Mouse (Mus musculus) neural tube, embryonic 11.5 days (tissue): ENCODE measurements around the gene Gsk3a. TPM values are rescaled to one million over a fixed set of nuclear protein-coding genes. Genes with fewer than 3 reads are reported as not detected.

Experiments used
- ATAC-seq: fragments of 200-750 bp; cut with Nextera tagmentation; 2 replicates; pipeline ENCODE4 v1.8.0; 2017; ENCODE audit warnings: moderate number of reproducible peaks, mild to moderate bottlenecking, moderate TSS enrichment, moderate library complexity; ENCODE audit not compliant: insufficient read depth, low FRiP score, low TSS enrichment
- DNase-seq: peaks from one replicate; pipeline ENCODE4 v3.0.0-alpha.2; 2015; ENCODE audit warnings: low spot score
- H3K27ac ChIP-seq: fragments of 300-500 bp; sonication (generic); 2 replicates; pipeline ENCODE4 v1.5.1; 2014; ENCODE audit warnings: low read depth, mild to moderate bottlenecking, low read length
- H3K27me3 ChIP-seq: fragments of 300-500 bp; sonication (generic); 2 replicates; pipeline ENCODE4 v1.6.1; 2014; ENCODE audit warnings: mild to moderate bottlenecking, low read length, mixed read lengths; ENCODE audit not compliant: control insufficient read depth, insufficient read depth
- H3K36me3 ChIP-seq: fragments of 300-500 bp; sonication (generic); 2 replicates; pipeline ENCODE4 v1.6.1; 2014; ENCODE audit warnings: mild to moderate bottlenecking, low read length, moderate library complexity, mixed read lengths; ENCODE audit not compliant: control insufficient read depth, insufficient read depth
- H3K4me1 ChIP-seq: fragments of 300-500 bp; sonication (generic); 2 replicates; pipeline ENCODE4 v1.6.1; 2014; ENCODE audit warnings: low read length, mixed read lengths; ENCODE audit not compliant: control insufficient read depth, insufficient read depth
- H3K4me2 ChIP-seq: fragments of 300-500 bp; sonication (generic); 2 replicates; pipeline ENCODE4 v1.6.1; 2014; ENCODE audit warnings: low read depth, mild to moderate bottlenecking, moderate library complexity
- H3K4me3 ChIP-seq: fragments of 300-500 bp; sonication (generic); 2 replicates; pipeline ENCODE4 v1.5.1; 2014; ENCODE audit warnings: low read depth, low read length
- H3K9ac ChIP-seq: fragments of 300-500 bp; sonication (generic); 2 replicates; pipeline ENCODE4 v1.6.1; 2014; ENCODE audit warnings: mild to moderate bottlenecking, low read length
- H3K9me3 ChIP-seq: fragments of 300-500 bp; sonication (generic); 2 replicates; pipeline ENCODE4 v1.6.1; 2016; ENCODE audit warnings: low read length; ENCODE audit not compliant: control insufficient read depth
- WGBS: fragments of 180-500 bp; shearing (Covaris S2); extraction: QIAGEN DNeasy Blood & Tissue Kit; methylation state at CpG from one replicate; pipeline ENCODE4 v1.1.7; 2014; 5-methylcytosine and 5-hydroxymethylcytosine counted together
- polyA plus RNA-seq: library from polyadenylated mRNA; unstranded; fragments of >200 nt; fragmentation: Nextera tagmentation; extraction: Ambion mirVana; gene quantifications from 2 replicates; pipeline ENCODE4 v1.2.1, GENCODE M21; 2014

Gsk3a gene
- polyA plus RNA-seq, 1 experiment from 2014 or later: 19.7 TPM

DNA sequence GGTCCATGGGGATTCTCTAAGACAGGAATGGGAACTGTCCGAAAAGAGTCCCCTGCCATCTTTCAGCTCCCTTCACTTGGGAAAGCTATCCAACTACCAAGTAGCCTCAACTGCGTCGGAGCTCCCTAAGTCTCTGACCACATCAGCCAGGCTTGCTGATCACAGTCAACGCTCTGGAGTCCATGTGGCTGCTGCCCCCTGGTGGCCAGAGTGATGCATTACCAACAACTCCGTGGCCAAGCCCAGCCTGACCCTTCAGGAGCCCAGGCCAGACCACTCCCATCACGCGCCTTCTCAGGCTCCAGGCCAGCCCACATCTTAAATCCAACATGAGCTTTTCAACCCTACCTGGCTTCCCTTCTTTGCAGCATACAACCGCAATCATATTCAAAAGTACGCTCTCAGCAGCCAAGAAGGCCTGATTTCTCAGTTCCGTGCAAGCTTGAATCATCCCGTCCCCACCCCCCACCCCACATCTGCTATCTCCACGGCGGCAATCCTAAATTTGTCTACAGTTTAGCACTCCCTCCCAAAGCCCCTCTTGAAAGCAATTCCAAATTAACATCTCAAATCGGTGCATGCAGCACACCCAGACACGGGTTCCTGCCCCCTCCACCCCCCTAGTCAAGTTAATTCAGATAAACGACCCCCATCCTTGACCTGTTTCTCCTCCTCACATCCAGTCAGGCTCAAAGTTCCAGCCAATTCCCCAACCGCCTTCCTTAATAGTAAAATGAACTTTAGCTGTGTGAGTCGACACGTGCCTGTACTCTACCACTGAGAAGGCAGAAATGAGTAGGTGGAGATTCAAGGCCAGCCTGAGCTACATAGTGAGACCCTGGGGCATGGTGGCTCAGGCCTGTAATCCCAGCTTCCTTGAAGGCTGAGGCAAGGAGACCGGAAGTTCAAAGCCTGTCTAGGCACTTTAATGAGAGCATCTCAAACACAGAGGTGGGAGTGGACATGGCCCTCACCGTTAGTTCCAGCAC is 49.7 kb downstream of the Gsk3a start:
- Histone ChIP-seq H3K4me2 (no peak overlapping the region), H3K9me3 (no peaks in the 10 kb centered on the region), H3K9ac (no peak overlapping the region), H3K4me3 (no peak overlapping the region), H3K27ac (no peak overlapping the region), H3K36me3 (no peaks in the 10 kb centered on the region), H3K4me1 (no peaks in the 10 kb centered on the region), H3K27me3 (no peaks in the 10 kb centered on the region)
- peak; percentile 81 for ATAC-seq
- WGBS: 24% methylated on average over 21 of the region's 21 CpGs
- peak; percentile 90 for DNase-seq

DNA sequence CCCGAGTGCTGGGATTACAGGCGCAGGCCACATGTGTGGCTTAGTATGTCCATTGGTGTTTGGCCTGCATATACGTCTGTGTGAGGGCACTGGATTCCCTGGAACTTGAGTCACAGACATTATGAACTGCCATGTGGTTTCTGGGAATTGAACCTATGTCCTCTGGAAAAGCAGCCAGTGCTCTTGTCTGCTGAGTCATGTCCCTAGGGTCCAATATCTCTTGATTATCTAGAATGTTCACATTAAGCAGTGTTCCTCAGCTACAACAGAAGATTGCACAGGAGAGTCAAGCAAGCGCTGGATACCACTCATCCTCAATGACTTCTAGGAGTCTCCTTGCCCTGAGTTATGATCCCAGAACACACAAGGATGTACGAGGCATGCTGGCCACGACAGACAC is 53.6 kb downstream of the Gsk3a start:
- 77% methylated on average over 6 of the region's 6 CpGs for WGBS
- peaks cover 12% of the 10 kb centered on the region for H3K4me1 ChIP-seq
- H3K9ac ChIP-seq: no peak overlapping the region
- DNase-seq (no peak), ATAC-seq (no peak)
- H3K36me3 ChIP-seq: no peaks in the 10 kb centered on the region
- no peak overlapping the region for H3K27ac ChIP-seq
- no peaks in the 10 kb centered on the region for H3K9me3 ChIP-seq
- H3K4me2 ChIP-seq: no peak overlapping the region
- H3K4me3 ChIP-seq: no peak overlapping the region
- peaks cover 32% of the 10 kb centered on the region for H3K27me3 ChIP-seq

DNA sequence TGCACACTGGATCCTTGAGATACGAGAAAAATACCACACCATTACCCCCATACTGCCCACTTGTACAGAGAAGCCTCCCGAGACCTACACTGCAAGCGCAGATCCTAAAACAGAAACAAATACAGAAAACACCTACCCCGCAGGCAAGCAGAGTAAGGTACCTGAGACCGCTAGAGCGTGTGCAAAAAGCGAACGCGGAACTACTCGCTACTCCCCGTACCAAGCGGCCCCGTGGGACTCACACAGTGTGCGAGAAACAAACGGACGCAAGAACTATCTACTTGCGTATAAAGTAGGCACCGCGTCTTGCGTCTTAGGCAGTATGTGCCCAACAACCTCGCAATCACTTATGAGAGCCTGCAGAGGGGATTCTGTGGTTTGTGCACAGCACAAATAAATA is 55.8 kb downstream of the Gsk3a start:
- Histone ChIP-seq H3K4me1 (peaks cover 12% of the 10 kb centered on the region), H3K4me3 (peak overlapping the region; percentile 19; the same call in 1 of the 2 replicates), H3K9ac (peak overlapping the region; percentile 2; the same call in 1 of the 2 replicates), H3K27me3 (peaks cover 39% of the 10 kb centered on the region), H3K4me2 (peak overlapping the region; percentile 34), H3K9me3 (no peaks in the 10 kb centered on the region), H3K36me3 (no peaks in the 10 kb centered on the region), H3K27ac (no peak overlapping the region)
- DNase-seq: peak; percentile 40
- no peak for ATAC-seq
- WGBS: 3% methylated on average over 21 of the region's 21 CpGs

DNA sequence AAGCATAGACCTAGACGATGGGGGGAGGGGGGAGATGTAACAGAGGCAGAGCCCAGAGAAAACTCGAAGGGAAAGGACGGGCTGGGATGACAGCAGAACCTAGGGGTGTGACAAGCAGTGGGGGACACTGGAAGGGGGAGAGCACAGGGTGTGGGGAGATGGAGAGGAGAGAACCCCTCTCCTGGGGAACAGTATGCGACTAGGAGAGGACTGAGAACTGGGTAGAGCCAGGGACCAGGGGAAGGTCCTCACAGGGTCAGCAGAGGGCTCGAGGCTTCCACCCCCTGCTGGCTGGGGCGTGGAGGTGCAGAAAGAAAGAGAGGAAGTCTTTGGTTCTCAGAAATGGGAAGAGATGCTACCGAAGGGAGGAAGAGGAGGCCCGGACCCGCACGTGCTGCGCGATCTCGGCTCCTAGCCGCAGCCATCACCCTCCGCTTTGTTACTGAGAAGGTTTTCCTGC is 56.3 kb downstream of the Gsk3a start:
- 1% methylated on average over 15 of the region's 15 CpGs for WGBS
- peaks cover 12% of the 10 kb centered on the region for H3K4me1 ChIP-seq
- no peak for ATAC-seq
- no peaks in the 10 kb centered on the region for H3K9me3 ChIP-seq
- H3K4me3 ChIP-seq: peak overlapping the region; percentile 19; the same call in 1 of the 2 replicates
- no peaks in the 10 kb centered on the region for H3K36me3 ChIP-seq
- H3K9ac ChIP-seq: peak overlapping the region; percentile 2; the same call in 1 of the 2 replicates
- H3K27me3 ChIP-seq: peaks cover 39% of the 10 kb centered on the region
- peak; percentile 68 for DNase-seq
- H3K27ac ChIP-seq: no peak overlapping the region
- peak overlapping the region; percentile 34 for H3K4me2 ChIP-seq

DNA sequence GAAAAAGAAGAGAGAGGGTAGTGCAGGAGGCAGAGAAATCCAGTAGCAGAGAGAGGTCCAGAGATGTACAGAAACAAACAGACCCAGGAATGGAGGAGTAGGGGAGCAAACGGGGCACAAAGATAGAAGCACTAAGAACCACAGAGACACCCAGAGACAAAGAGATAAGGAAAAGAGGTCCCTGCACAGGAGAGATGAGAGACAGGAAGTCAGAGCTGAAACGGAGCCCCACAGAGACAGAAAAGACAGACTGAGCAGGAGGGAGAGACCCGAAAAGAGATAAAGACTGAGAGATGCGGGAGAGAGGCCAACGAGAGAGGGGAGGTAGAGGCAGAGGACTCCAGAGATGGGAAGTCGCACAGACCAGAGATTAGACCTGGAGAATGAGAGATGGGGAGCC is 57.1 kb downstream of the Gsk3a start:
- H3K4me1 ChIP-seq: peaks cover 12% of the 10 kb centered on the region
- ATAC-seq: no peak
- peak overlapping the region; percentile 80 for H3K4me2 ChIP-seq
- under 1% methylated on average over 6 of the region's 6 CpGs for WGBS
- H3K36me3 ChIP-seq: no peaks in the 10 kb centered on the region
- no peaks in the 10 kb centered on the region for H3K9me3 ChIP-seq
- H3K4me3 ChIP-seq: peak overlapping the region; percentile 66; the same call in 1 of the 2 replicates
- H3K27ac ChIP-seq: peak overlapping the region; percentile 86
- no peak overlapping the region; the same call in 1 of the 2 replicates for H3K9ac ChIP-seq
- DNase-seq: no peak
- peaks cover 39% of the 10 kb centered on the region for H3K27me3 ChIP-seq

DNA sequence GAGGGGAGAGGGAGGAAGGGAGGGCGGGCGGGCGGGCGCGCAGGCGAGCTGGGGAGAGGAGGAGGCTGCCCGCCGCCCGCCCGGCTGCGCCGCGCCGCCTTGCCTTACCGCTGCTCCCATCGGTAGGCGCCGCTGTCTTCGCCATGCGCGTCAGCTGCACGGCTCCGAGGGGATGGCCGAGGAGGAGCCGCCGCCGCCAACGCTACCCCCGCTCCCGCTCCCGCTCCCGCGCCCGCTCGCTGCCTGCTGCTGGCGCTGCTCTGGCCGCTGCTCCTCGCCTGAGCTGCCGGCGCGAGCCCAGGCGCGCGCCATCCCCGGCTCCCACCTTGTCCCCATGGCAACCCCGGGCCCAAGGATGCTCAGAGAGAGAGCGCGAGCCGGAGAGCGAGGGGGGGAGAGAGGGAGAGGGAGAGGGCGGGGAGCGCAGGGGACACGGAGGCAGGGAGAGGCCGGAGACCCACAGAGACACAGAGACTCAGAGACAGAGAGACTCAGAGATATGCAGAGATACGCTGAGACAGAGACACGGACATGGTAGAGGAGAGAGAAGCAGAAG is 58.0 kb downstream of the Gsk3a start, which contains the start of gene Pou2f2:
TSS of gene Pou2f2 (minus strand) at position 121 of the 556 bp plus-strand sequence.
- H3K27me3 ChIP-seq: peaks cover 39% of the 10 kb centered on the region
- 0% methylated on average over 39 of the region's 56 CpGs for WGBS
- H3K9me3 ChIP-seq: no peaks in the 10 kb centered on the region
- H3K4me3 ChIP-seq: peak within 1 kb of the TSS; percentile 66
- H3K27ac ChIP-seq: peak within 1 kb of the TSS; percentile 86
- peaks cover 12% of the 10 kb centered on the region for H3K4me1 ChIP-seq
- ATAC-seq: peak; percentile 92
- H3K4me2 ChIP-seq: peak within 1 kb of the TSS; percentile 80
- H3K9ac ChIP-seq: peak within 1 kb of the TSS; percentile 80
- DNase-seq: peak; percentile 93
- no peaks in the 10 kb centered on the region for H3K36me3 ChIP-seq

DNA sequence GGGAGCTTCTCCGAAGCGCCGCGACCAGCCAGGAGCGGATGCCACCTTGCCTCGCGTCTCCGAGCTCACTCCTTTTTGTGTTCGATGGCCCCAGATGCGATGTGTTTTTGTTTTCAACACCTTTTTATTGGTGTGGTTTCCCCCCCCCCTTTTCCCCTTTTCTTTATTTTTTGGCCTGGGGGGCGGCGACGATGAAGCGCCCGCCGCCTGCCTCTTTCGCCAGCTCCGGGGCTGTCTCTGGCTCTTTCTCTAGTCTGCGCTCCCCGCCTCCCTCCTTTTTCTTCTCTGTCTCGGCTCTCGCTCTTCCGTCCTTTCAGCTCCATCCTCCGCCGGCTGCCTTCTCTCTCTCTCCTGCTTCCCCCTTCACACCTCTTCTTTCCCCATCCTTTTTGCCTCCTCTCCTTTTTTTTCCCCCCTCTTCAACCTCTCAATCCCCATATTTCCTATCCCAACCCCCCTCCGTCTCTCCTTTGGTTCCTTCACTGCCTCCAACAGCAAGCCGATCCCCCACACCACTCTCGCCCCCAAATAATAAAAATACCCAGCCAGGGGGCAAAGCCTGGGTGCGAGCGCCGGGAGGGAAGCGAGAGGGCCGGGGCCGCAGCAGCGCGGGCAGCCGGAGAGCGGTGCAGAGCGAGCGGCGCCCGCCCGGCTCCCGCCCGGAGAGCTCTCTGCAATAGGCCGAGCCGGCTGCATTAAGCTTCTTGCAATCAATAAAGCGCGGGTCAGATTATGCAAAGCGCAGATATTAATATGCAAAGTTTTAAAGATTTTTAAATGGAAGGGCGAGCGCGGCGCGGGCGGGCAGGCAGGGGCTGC is 58.7 kb downstream of the Gsk3a start:
- Histone ChIP-seq H3K9me3 (no peaks in the 10 kb centered on the region), H3K4me1 (peaks cover 15% of the 10 kb centered on the region), H3K27me3 (peaks cover 39% of the 10 kb centered on the region), H3K4me3 (peak overlapping the region; percentile 66), H3K27ac (peak overlapping the region; percentile 86), H3K9ac (peak overlapping the region; percentile 80), H3K4me2 (peak overlapping the region; percentile 80), H3K36me3 (no peaks in the 10 kb centered on the region)
- ATAC-seq: peak; percentile 68
- whole genome bisulfite sequencing: under 1% methylated on average over 55 of the region's 56 CpGs
- DNase-seq: peak; percentile 41

DNA sequence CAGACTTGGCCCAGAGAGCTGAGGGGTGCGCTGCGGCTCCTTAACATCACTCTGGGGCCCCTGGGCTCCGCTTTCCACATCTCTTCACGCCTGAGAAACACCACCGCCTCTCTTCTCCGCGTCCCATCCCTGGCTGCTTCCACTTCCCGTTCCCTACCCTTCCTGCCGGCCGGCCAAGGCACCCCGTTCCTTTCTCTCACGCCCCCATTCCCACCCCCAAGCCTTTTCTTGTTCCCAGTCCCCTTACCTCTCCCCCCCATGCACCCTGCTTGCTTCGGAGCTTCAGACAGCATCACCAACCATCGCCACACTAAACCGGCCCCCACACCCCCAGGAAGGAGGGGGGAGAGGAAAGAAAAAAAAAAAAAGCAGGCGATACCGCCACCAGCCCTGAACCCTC is 59.3 kb downstream of the Gsk3a start:
- Histone ChIP-seq H3K4me2 (peak overlapping the region; percentile 80), H3K4me3 (peak overlapping the region; percentile 66), H3K27ac (peak overlapping the region; percentile 86), H3K9me3 (no peaks in the 10 kb centered on the region), H3K27me3 (peaks cover 39% of the 10 kb centered on the region), H3K9ac (peak overlapping the region; percentile 80), H3K36me3 (no peaks in the 10 kb centered on the region), H3K4me1 (peaks cover 15% of the 10 kb centered on the region)
- 0% methylated on average over 14 of the region's 17 CpGs for WGBS
- DNase-seq: no peak
- ATAC-seq: no peak
